ENCODE assay signal across 9 mouse cellular contexts in the genomic region with DNA sequence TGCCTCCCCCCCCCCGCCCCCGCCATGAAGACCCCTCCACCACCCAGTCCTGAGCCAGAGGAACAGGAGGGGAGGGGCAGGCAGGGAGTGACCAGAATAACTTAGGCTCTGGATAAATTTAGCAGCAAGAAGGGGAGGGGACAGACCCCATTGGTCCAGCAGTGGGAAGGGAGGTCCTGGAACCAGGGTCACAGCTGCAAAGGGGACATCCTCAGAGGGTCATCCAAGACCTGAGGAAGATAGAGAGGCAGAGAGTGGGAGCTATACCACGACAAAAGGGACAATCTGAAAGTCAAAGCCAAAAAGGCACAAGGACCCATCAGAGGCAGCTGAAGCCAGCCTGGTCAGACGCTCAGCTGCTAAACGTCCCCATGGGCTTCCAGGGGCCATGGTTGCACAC. TPM values are rescaled to one million over a fixed set of nuclear protein-coding genes. Genes with fewer than 3 reads are reported as not detected.
A peak's percentile ranks its signal among the peaks of the same experiment; 100 is the strongest.
DNase-seq lines count a peak whose midpoint lies in the region; ATAC-seq lines count a peak whose summit lies in the region.
"Had no signal": no experiment of that assay in that cellular context is flagged by ENCODE, and none has a peak within 500 bp of the region (broad histone marks: within the 10 kb centered on the region; RNA-seq: fewer than 3 reads in every experiment).

A gene (plus strand): TSS at position 235 of the 400 bp plus-strand sequence.

- no peak for ATAC-seq in liver, embryonic 12.5 days
- ATAC-seq in hindbrain, embryonic 15.5 days (ENCODE audit: low FRiP score, low read depth): no peak
- no peak for ATAC-seq in neural tube, embryonic 15.5 days (ENCODE audit: low FRiP score)
- ATAC-seq in granulocyte monocyte progenitor cell, adult 5-6 weeks (replicated peaks; ENCODE audit: poor library complexity, severe bottlenecking): no peak

- H3K27ac ChIP-seq in liver, embryonic 12.5 days: no peak within 1 kb of the TSS
- H3K27ac ChIP-seq in hindbrain, embryonic 15.5 days (replicated peaks): no peak within 1 kb of the TSS
- no peak within 1 kb of the TSS for H3K27ac ChIP-seq in neural tube, embryonic 15.5 days (replicated peaks)
- H3K27ac ChIP-seq: macrophage had no signal

- no peaks in the 10 kb centered on the region for H3K36me3 ChIP-seq in liver, embryonic 12.5 days
- H3K36me3 ChIP-seq in hindbrain, embryonic 15.5 days: no peaks in the 10 kb centered on the region
- no peaks in the 10 kb centered on the region for H3K36me3 ChIP-seq in neural tube, embryonic 15.5 days

- peaks cover 53% of the 10 kb centered on the region for H3K4me1 ChIP-seq in liver, embryonic 12.5 days
- H3K4me1 ChIP-seq in hindbrain, embryonic 15.5 days (replicated peaks): peaks cover 35% of the 10 kb centered on the region
- H3K4me1 ChIP-seq in neural tube, embryonic 15.5 days: peaks cover 38% of the 10 kb centered on the region

- peaks cover 86% of the 10 kb centered on the region for H3K27me3 ChIP-seq in liver, embryonic 12.5 days (replicated peaks)
- 0 out of 2 replicates have a peak, but pooled peaks cover 4% of the 10 kb centered on the region for H3K27me3 ChIP-seq in hindbrain, embryonic 15.5 days
- H3K27me3 ChIP-seq in neural tube, embryonic 15.5 days (replicated peaks): peaks cover 13% of the 10 kb centered on the region; the same call in 1 of the 2 replicates

- no peaks in the 10 kb centered on the region for H3K9me3 ChIP-seq in liver, embryonic 12.5 days (replicated peaks)
- no peaks in the 10 kb centered on the region for H3K9me3 ChIP-seq in hindbrain, embryonic 15.5 days
- no peaks in the 10 kb centered on the region for H3K9me3 ChIP-seq in neural tube, embryonic 15.5 days (replicated peaks)

- DNase-seq in liver: no peak
- peak; percentile 78 for DNase-seq in gastrocnemius, postnatal 25 days
- no peak for DNase-seq in layer of hippocampus, adult 9-10 months (ENCODE audit: low spot score)
- DNase-seq in kidney, adult 18-20 months: no peak

- no peak within 1 kb of the TSS for H3K4me3 ChIP-seq in liver, embryonic 12.5 days
- H3K4me3 ChIP-seq in hindbrain, embryonic 15.5 days: peak within 1 kb of the TSS; percentile 63; the same call in 1 of the 2 replicates
- H3K4me3 ChIP-seq in neural tube, embryonic 15.5 days (replicated peaks): no peak within 1 kb of the TSS

- 29% methylated on average over 5 of the region's 5 CpGs for WGBS in liver, embryonic 12.5 days (ENCODE audit: insufficient replicate concordance)
- WGBS in hindbrain, embryonic 15.5 days: 33% methylated on average over 5 of the region's 5 CpGs
- WGBS in neural tube, embryonic 15.5 days: 33% methylated on average over 5 of the region's 5 CpGs

- no peak within 1 kb of the TSS for H3K9ac ChIP-seq in liver, embryonic 12.5 days
- no peak within 1 kb of the TSS for H3K9ac ChIP-seq in hindbrain, embryonic 15.5 days
- no peak within 1 kb of the TSS for H3K9ac ChIP-seq in neural tube, embryonic 15.5 days (replicated peaks)

- 0 out of 2 replicates have a peak within 1 kb of the TSS, but pooled peaks have one; percentile 80 for H3K4me2 ChIP-seq in liver, embryonic 12.5 days
- peak within 1 kb of the TSS; percentile 96 for H3K4me2 ChIP-seq in hindbrain, embryonic 15.5 days
- H3K4me2 ChIP-seq in neural tube, embryonic 15.5 days: peak within 1 kb of the TSS; percentile 95

RNA-seq across cellular contexts. Expression of the gene that starts here (rescaled TPM):
- 0.08 and 0.23 TPM in 2 replicates for polyA plus RNA-seq in liver, embryonic 12.5 days (2016; fragmentation: Nextera tagmentation; extraction: Ambion mirVana)
- 100 to 1,000 TPM; 812 to 910 TPM for total RNA-seq in gastrocnemius, postnatal 25 days (2021)
- polyA plus RNA-seq in hindbrain, embryonic 15.5 days (2015; fragmentation: Nextera tagmentation; extraction: Ambion mirVana): 0.65 and 0.68 TPM in 2 replicates
- polyA plus RNA-seq in neural tube, embryonic 15.5 days (2015; fragmentation: Nextera tagmentation; extraction: Ambion mirVana): 0.75 and 0.79 TPM in 2 replicates
- total RNA-seq in granulocyte monocyte progenitor cell, adult 5-6 weeks (2014; fragmentation: Nextera tagmentation): not detected in 2 replicates
- not detected in 2 replicates for total RNA-seq in granulocyte monocyte progenitor cell, adult 5-6 weeks (2017)
- polyA plus RNA-seq: macrophage had no signal

Comparison
In these comparisons a context has a peak if more than half of its experiments do, and no peak if none do; other contexts are left out.
1. RNA of the gene that starts here (total RNA-seq): 812 to 910 TPM in gastrocnemius, postnatal 25 days; not detected in granulocyte monocyte progenitor cell, adult 5-6 weeks; every median in the first group is over 100 times any median in the second.
2. Peak in every context shown above with its lines, with median percentiles within 50 percentile points of each other: H3K4me2 ChIP-seq.